Mouse (Mus musculus): ENCODE measurements around the gene Crhr2.

The Crhr2 gene

GRCm38 (mm10) chr6:55117325-55118109, 15.3 kb downstream of the Crhr2 start:
- no peak for DNase-seq

DNA sequence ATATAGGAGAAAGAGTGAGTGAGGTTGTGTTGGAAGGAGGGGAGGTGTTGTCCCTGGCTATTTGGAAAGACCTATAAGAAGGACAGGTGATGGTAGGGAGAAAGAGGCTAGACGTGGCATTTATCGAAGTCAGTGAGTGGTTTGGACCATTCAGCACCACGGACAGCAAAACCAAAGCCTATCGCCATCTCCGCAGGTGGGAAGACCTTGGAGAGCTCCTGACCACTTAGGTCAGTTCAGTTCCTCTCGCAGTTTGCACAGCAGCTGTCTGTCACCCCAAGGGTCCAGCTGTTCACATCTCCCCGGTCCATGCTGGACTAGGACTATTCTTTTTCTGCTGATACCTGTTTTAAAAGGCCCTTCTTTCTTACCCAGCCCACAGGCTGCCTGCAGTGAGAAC, 24.5 kb downstream of the Crhr2 start:
- no peak for DNase-seq

DNA sequence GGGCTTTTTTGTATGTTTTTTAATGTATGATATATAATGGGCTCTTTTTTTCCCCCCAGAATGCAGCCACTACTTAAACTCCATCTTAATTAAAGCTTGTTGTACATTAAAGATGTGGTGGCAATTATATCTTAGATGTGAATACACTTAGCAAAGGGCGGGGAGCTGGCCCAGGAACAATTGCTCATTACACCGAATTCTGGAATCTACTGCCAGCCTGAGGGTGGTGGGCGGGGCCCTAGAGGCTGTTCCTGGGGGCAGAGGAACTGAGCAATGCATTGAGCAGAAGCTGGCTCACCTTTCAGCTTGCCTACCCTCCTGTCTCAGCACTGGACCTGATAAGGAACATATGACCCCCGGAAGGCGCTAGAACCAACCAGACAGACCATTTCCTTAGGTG, 34.2 kb downstream of the Crhr2 start:
- no peak for DNase-seq

DNA sequence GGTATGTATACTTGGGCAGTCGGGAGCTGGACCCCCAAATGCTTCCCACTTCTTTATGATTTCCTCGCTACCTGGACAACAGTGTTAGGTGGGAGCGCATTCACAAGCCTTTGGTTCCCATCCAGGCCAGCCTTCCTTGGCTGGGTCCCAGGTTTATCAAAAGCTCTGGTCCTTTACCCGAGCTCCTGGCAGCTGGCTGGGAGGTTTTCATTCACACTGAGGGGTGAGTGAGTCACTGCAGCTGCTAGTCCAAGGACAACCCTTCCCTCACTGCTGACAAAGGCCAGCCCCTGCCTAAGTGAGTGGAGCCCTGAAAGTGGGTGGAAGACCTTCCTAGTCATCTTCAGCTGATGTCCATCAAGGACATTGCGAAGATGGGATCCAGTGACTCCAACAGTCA, 34.8 kb downstream of the Crhr2 start:
- no peak for DNase-seq

- DNase-seq = no peak
These were observed 39.2 kb downstream of the Crhr2 start for GRCm38 (mm10) chr6:55093431-55094146.

DNA sequence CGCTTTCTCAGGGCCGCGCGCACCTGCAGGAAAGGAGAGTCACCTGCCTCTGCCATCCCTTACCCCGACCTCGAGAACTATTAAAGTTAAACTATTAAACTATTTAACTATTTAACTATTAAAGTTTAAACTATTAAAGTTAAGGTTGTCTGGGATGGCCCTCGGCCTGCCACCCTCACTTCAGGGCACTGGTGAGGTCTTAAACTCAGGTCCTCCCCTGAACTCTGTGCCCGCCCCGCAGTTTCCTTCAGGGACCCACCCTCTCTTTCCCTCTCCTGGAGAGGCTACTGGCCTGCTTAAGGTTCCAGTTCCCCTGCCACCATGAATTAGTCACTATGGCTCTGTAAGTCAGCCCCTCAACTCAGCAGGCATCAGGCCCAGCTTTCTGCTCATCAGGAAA, 41.4 kb downstream of the Crhr2 start:
- no peak for DNase-seq

DNA sequence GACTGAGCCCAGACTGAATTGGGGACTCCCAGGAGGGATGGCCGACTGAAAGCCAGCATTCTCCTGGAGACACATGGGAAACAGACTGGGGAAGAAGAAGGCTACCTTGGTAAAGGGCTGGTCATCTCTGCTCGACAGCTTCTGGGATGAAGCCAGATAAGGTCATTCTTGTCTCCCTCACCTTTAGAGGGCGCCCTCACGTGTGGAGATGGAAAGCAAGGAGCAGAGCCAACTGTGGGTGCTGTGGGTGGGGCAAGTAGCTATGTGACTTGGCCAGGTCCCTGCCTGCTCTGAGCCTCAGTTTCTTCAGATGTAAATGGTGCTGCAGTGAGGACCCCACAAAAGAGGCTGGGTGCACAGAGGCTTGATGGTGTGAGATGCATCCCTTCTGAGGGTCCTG, 42.2 kb downstream of the Crhr2 start:
- no peak for DNase-seq

DNA sequence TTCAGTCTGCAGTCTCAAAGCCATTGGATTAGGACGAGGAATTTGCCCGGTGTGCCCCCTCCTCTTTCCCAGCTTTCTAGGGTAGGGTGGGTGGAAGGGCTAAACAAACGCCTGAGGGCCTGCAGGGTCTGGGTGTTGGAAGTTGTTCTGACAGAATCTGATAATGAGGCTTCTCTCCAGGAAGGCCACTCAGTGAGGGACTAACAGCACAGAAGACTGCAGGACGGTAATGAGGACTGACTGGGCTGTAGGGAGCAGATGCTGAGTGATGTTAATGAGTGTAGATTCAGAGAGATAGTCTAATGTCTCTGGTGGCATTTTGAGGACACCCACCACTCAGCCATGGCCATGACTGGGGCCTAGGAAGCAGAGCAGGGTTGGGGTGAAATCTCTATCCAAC, 45.5 kb downstream of the Crhr2 start:
- DNase-seq = no peak

- DNase-seq = no peak
These were observed 50.4 kb downstream of the Crhr2 start for GRCm38 (mm10) chr6:55082261-55083051.

- DNase-seq = no peak
These were observed 51.4 kb downstream of the Crhr2 start for GRCm38 (mm10) chr6:55081379-55081778.

DNA sequence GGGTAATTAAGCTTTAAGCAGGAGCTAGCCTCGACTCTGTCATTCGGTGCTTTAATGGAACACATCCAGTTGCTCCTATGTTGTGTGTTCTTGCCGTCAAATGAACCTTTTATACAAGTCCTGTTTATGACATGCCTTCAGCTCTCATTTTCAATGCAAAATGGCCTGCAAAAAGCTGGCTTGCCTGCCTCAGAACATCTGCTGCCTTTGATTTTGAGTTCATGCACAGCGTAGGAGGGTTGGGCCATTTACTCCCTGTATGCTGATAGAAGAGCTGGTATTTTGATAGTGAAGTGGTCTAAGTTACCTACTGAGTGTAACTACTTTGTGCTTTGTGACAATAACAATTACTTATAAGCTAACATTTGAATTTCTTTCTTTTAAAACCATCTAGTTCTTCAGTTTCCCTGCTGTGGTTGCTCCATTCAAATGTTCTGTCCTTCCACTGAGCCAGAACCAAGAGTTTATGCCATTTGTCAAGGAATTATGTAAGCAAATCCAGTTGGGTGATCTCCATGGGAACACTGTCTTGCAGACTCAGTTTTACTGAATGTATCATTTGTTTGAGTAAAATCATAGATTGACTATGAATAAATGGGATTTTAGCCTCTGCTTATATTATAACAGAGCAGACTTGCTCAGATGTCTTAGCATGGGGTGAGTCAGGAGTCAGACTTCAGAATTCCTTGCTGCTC, 56.1 kb downstream of the Crhr2 start:
- DNase-seq = no peak

DNA sequence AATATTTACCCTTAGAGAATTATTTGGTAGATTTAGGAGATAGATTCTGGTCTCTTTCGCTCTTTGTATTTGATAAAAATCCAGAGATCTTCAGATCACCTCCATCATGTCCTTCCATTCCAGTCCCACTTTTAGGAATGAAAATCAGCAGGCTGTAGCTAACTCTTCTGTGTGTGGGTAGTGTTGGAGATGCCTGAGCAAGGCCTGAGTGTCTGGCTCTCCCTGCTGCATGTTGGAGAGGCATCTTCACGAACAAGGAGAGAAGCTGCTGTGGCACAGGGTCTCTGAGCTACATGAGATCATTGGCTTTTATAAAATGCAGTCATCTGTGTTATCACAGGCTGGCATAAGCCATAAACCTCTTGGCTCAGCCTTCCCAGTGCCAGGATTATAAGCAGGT, 66.9 kb downstream of the Crhr2 start:
- DNase-seq = no peak

DNA sequence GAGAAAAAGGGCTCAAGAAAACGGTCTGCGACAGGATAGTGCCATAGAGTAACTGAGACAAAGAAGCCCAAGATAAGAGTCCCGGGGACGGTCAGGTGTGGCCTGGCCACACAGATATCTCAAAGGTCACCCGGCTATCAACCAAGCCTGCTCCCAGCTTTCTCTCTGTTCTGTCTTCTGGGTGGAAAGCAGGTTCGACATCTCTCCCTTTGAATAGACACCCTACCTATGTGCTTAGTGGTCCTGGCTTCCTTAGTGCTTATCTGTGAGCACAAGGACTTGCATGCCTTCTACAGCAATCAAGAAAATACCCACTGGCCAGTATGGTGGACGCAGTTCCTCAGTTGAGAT, 68.4 kb downstream of the Crhr2 start:
- no peak for DNase-seq

DNA sequence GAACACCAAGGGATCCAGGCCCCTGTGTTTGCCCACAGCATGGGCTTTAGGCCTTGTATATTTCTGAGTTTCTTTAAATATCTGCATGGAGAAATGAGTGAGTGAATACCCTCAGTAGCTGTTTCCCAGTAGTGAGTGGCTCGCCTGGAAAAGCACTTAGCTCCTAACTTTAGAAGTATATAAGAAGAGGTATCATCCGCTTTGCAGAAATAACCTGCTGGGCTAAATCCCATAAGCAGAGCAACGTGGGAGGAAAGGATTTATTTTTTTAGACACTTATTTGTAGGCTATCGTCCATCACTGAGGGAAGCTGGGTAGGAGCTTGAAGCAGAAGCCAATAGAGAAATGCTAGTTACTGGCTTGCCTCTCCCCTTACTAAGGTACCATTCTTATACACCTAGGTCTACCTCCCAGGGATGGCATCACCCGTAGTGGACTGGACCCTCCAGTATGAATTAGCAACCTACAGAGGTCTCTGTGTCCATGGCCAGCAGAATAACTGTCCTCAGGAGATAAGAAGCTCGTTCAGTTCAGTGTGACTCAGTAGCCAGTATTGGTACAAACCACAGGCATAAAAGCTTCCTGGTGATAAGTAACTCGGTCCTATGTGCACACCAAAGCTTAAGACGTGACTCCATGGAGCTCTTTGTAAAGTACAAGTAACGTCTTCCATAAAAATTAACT, 68.9 kb downstream of the Crhr2 start:
- no peak for DNase-seq

GRCm38 (mm10) chr6:55062200-55062599, 70.6 kb downstream of the Crhr2 start:
- no peak for DNase-seq

DNA sequence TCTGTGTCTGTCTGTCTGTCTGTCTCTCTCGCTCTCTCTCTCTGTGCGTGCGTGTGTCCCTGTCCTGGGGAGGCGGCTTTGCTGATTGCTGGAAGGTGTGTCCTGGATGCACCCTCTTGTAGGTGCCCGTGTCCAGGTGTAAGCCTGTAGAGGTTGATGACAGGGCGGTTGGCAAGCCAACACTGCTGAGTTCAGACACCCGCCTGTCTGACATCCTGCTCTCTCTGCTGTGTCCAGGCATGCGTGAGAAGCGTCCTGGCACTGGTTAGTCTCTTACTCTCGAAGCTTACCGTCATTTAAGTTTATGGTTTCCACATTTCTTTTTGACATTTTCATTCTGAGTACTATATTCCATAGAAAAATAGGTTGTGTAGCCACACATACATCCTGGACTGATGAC, 71.5 kb downstream of the Crhr2 start:
- peak; percentile 32 for DNase-seq

GRCm38 (mm10) chr6:55060241-55060825, 72.5 kb downstream of the Crhr2 start:
- DNase-seq = no peak

- no peak for DNase-seq
These were observed 75.4 kb downstream of the Crhr2 start for GRCm38 (mm10) chr6:55057427-55057826.

- no peak for DNase-seq
These were observed 78.3 kb downstream of the Crhr2 start for GRCm38 (mm10) chr6:55054491-55054890.

DNA sequence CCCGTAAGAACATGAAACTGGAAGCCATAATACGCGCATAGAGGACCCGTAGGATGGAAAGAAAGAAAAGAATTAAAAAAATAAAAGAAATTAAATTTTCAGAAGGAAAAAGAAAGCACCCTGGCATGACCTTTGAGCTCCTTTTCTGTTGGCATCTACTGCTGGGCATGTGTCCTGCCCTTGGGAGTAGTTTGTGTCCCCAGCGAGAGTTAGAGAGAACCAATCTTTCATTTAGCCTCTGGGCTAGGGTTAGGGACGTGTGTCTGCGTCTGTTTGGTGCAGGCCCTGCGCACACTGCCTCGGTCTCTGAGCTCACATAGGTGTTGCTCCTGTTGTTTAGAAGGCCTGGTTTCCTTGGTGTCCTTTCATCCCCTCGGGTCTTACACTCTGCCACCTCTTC, 83.6 kb downstream of the Crhr2 start:
- DNase-seq = no peak

DNA sequence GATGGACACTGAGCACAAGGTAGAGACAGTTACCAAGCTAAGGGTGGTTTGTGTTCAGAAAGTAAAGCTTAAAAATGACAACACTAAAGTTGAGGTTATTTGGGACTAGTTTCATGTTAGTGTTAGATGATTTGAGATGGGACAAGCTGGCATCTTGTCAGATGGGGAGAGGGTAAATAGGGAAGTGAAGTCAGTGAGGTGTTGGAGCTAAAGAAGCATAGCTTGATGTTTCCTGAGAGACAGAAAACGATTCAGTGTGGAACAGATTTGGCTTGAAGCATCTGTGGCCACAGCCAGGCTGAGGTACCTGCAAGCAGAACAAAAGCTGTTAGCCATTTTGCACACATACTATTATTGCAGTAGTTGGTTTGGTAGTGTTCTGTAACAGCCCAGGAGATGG, 87.5 kb downstream of the Crhr2 start:
- no peak for DNase-seq

DNA sequence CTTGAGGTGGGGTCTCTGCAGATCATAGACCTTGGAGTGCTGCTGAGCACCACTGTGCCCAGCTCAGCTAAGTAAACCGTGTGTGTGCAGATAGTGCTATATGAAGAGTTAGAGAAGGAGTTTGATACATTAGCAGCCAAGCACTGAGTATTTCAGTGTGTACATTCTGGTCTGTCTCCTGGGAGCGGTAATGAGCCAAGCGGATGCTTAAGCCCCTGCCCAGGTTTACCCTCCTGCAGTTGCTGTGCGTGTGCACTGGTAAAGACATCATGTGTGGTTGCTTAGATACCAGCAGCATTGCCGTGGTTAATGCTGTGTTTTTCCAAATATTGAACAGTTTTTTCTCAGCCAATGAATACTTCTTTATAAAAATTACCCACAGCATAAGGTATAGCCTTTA, 88.3 kb downstream of the Crhr2 start:
- no peak for DNase-seq
